Mouse (Mus musculus): ENCODE results near the gene Apc2. TPM values are rescaled to one million over a fixed set of nuclear protein-coding genes. Genes with fewer than 3 reads are reported as not detected.
A peak's percentile ranks its signal among the peaks of the same experiment; 100 is the strongest.

Apc2 gene
- polyA plus RNA-seq, 1 experiment from 2014 or later, result 86.1 TPM

GRCm38 (mm10) chr10:80301256-80302081 is 5.7 kb downstream of the Apc2 start:
- WGBS, result 72% methylated on average over 10 of the region's 10 CpGs
- no peaks in the 10 kb centered on the region for H3K9me3 ChIP-seq
- H3K27me3 ChIP-seq (ENCODE audit: insufficient read depth, poor library complexity, severe bottlenecking), result peaks cover 92% of the 10 kb centered on the region
- H3K36me3 ChIP-seq, result peaks cover 41% of the 10 kb centered on the region
- peak overlapping the region; percentile 96 for H3K27ac ChIP-seq
- DNase-seq (ENCODE audit: low spot score), result no peak
- peaks cover 74% of the 10 kb centered on the region for H3K4me1 ChIP-seq (replicated peaks)
- H3K4me3 ChIP-seq, result peak overlapping the region; percentile 68

- DNase-seq (ENCODE audit: low spot score), result no peak
- Histone ChIP-seq H3K36me3 (peaks cover 46% of the 10 kb centered on the region), H3K9me3 (no peaks in the 10 kb centered on the region), H3K4me1 (replicated peaks) (peaks cover 68% of the 10 kb centered on the region), H3K27ac (peak overlapping the region; percentile 96), H3K27me3 (ENCODE audit: insufficient read depth, poor library complexity, severe bottlenecking) (peaks cover 92% of the 10 kb centered on the region), H3K4me3 (peak overlapping the region; percentile 68)
- WGBS, result 51% methylated on average over 5 of the region's 5 CpGs
Observed at GRCm38 (mm10) chr10:80302082-80302355, 6.2 kb downstream of the Apc2 start.

- Histone ChIP-seq H3K27me3 (ENCODE audit: insufficient read depth, poor library complexity, severe bottlenecking) (peaks cover 92% of the 10 kb centered on the region), H3K36me3 (peaks cover 51% of the 10 kb centered on the region), H3K4me1 (replicated peaks) (peaks cover 64% of the 10 kb centered on the region), H3K4me3 (peak overlapping the region; percentile 68), H3K27ac (peak overlapping the region; percentile 96), H3K9me3 (no peaks in the 10 kb centered on the region)
- 5% methylated on average over 9 of the region's 9 CpGs for WGBS
- peak; percentile 73 for DNase-seq (ENCODE audit: low spot score)
Observed at GRCm38 (mm10) chr10:80302471-80302881, 6.7 kb downstream of the Apc2 start.

DNA sequence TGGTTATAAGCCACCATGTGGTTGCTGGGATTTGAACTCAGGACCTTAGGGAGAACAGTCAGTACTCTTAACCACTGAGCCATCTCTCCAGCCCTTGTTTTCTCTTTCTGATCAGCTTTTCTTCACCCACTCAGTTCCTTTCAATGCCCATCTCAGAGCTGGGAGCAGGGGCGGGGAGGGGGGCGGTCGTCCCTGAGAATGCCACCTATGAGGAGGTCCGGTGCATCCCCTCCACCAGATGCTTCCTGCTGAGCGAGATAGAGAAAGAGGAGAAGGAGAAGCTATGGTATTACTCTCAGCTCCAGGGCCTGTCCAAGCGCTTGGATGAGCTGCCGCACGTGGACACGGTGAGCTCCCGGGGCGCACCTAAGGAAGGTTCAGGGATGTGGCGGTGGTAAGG is 8.7 kb downstream of the Apc2 start:
- no peak for DNase-seq (ENCODE audit: low spot score)
- H3K27ac ChIP-seq, result no peak overlapping the region
- WGBS, result 26% methylated on average over 12 of the region's 12 CpGs
- H3K9me3 ChIP-seq, result no peaks in the 10 kb centered on the region
- peaks cover 71% of the 10 kb centered on the region for H3K36me3 ChIP-seq
- peak overlapping the region; percentile 29 for H3K4me3 ChIP-seq
- H3K27me3 ChIP-seq (ENCODE audit: insufficient read depth, poor library complexity, severe bottlenecking), result peaks cover 85% of the 10 kb centered on the region
- peaks cover 44% of the 10 kb centered on the region for H3K4me1 ChIP-seq (replicated peaks)

DNA sequence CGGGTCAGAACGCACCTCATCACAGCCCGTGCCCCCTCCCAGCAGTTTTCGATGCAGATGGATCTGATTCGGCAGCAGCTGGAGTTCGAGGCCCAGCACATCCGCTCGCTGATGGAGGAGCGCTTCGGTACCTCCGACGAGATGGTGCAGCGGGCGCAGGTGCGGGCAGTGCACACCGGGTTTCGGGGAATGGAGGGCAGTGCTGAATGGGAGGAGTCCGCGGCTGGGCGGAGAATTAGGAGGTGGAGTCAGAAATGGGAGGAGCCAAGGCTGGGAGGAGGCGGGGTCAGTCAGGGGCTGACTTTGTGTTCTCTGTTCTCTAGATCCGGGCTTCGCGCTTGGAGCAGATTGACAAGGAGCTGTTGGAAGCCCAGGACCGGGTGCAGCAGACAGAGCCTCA is 9.1 kb downstream of the Apc2 start:
- peak overlapping the region; percentile 29 for H3K4me3 ChIP-seq
- no peaks in the 10 kb centered on the region for H3K9me3 ChIP-seq
- peaks cover 40% of the 10 kb centered on the region for H3K4me1 ChIP-seq (replicated peaks)
- H3K27me3 ChIP-seq (ENCODE audit: insufficient read depth, poor library complexity, severe bottlenecking), result peaks cover 81% of the 10 kb centered on the region
- 18% methylated on average over 25 of the region's 25 CpGs for WGBS
- H3K27ac ChIP-seq, result no peak overlapping the region
- DNase-seq (ENCODE audit: low spot score), result no peak
- H3K36me3 ChIP-seq, result peaks cover 74% of the 10 kb centered on the region

- WGBS, result 88% methylated on average over 16 of the region's 16 CpGs
- H3K27me3 ChIP-seq (ENCODE audit: insufficient read depth, poor library complexity, severe bottlenecking), result peaks cover 89% of the 10 kb centered on the region
- no peak for DNase-seq (ENCODE audit: low spot score)
Observed at GRCm38 (mm10) chr10:80311560-80311959, 15.8 kb downstream of the Apc2 start.

DNA sequence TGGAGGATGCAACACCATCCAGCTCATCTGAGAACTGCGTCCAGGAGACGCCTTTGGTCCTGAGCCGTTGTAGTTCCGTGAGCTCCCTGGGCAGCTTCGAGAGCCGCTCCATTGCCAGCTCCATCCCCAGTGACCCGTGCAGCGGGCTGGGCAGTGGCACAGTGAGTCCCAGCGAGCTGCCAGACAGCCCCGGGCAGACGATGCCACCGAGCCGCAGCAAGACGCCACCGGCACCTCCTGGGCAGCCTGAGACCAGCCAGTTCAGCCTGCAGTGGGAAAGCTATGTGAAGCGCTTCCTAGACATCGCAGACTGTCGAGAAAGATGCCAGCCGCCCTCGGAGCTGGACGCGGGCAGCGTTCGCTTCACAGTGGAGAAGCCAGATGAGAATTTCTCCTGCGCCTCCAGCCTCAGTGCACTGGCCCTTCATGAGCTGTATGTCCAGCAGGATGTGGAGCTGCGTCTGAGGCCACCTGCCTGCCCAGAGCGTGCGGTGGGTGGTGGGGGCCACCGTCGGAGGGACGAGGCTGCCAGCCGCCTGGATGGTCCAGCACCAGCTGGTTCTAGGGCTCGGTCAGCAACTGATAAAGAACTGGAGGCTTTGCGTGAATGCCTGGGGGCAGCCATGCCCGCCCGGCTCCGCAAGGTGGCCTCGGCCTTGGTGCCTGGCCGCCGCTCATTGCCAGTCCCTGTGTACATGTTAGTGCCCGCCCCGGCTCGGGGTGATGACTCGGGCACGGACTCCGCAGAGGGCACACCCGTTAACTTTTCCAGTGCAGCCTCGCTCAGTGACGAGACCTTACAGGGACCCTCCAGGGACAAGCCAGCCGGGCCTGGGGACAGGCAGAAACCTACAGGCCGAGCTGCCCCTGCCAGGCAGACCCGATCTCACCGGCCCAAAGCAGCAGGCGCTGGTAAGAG is 17.1 kb downstream of the Apc2 start:
- H3K4me3 ChIP-seq, result 0 out of 2 replicates have a peak overlapping the region, but pooled peaks have one; percentile 14
- 75% methylated on average over 54 of the region's 54 CpGs for WGBS
- no peaks in the 10 kb centered on the region for H3K9me3 ChIP-seq
- peaks cover 99% of the 10 kb centered on the region for H3K36me3 ChIP-seq
- no peak for DNase-seq (ENCODE audit: low spot score)
- H3K4me1 ChIP-seq (replicated peaks), result peaks cover 50% of the 10 kb centered on the region
- H3K27ac ChIP-seq, result no peak overlapping the region
- peaks cover 89% of the 10 kb centered on the region for H3K27me3 ChIP-seq (ENCODE audit: insufficient read depth, poor library complexity, severe bottlenecking)

More at GRCm38 (mm10) chr10:80311560-80311959, 15.8 kb downstream of the Apc2 start:
- Histone ChIP-seq H3K27ac (no peak overlapping the region), H3K36me3 (peaks cover 99% of the 10 kb centered on the region), H3K9me3 (no peaks in the 10 kb centered on the region), H3K4me1 (replicated peaks) (peaks cover 39% of the 10 kb centered on the region), H3K4me3 (no peak overlapping the region)

DNA sequence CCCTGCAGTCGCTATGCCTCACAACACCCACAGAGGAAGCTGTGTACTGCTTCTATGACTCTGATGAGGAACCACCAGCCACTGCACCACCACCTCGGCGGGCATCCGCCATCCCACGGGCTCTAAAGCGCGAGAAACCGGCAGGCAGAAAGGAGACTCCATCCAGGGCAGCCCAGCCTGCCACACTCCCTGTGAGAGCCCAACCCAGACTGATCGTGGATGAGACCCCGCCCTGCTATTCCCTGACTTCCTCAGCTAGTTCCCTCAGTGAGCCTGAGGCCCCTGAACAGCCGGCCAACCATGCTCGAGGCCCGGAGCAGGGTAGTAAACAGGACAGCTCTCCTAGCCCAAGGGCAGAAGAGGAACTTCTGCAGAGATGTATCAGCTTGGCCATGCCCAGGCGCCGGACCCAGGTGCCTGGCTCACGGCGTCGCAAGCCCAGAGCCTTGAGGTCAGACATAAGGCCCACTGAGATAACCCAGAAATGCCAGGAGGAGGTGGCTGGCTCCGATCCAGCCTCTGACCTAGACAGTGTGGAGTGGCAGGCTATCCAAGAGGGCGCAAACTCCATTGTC is 17.9 kb downstream of the Apc2 start:
- peaks cover 58% of the 10 kb centered on the region for H3K4me1 ChIP-seq (replicated peaks)
- H3K27me3 ChIP-seq (ENCODE audit: insufficient read depth, poor library complexity, severe bottlenecking), result peaks cover 89% of the 10 kb centered on the region
- H3K4me3 ChIP-seq, result peak overlapping the region; percentile 9; the same call in 1 of the 2 replicates
- 0 out of 2 replicates have a peak overlapping the region, but pooled peaks have one; percentile 23 for H3K27ac ChIP-seq
- no peaks in the 10 kb centered on the region for H3K9me3 ChIP-seq
- WGBS, result 59% methylated on average over 20 of the region's 20 CpGs
- peaks cover 99% of the 10 kb centered on the region for H3K36me3 ChIP-seq
- DNase-seq (ENCODE audit: low spot score), result no peak

DNA sequence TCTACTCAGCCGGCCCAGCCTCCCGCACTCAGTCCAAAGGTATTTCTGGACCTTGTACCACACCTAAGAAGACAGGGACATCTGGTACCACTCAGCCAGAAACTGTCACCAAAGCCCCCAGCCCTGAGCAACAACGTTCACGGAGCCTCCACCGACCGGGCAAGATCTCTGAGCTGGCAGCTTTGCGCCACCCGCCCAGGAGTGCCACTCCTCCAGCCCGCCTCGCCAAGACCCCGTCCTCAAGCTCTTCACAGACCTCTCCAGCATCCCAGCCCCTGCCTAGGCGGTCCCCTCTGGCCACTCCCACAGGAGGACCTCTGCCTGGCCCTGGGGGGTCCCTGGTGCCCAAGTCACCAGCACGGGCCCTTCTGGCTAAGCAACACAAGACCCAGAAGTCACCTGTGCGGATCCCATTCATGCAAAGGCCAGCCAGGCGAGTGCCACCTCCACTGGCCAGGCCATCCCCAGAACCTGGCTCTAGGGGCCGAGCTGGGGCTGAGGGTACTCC is 18.8 kb downstream of the Apc2 start:
- WGBS, result 54% methylated on average over 16 of the region's 16 CpGs
- peaks cover 66% of the 10 kb centered on the region for H3K4me1 ChIP-seq (replicated peaks)
- no peak for DNase-seq (ENCODE audit: low spot score)

GRCm38 (mm10) chr10:80315315-80315714 is 19.5 kb downstream of the Apc2 start:
- peaks cover 73% of the 10 kb centered on the region for H3K4me1 ChIP-seq (replicated peaks)
- peaks cover 78% of the 10 kb centered on the region for H3K27me3 ChIP-seq (ENCODE audit: insufficient read depth, poor library complexity, severe bottlenecking)
- WGBS, result 52% methylated on average over 27 of the region's 27 CpGs
- H3K4me3 ChIP-seq, result 0 out of 2 replicates have a peak overlapping the region, but pooled peaks have one; percentile 4
- peaks cover 90% of the 10 kb centered on the region for H3K36me3 ChIP-seq
- H3K27ac ChIP-seq, result 0 out of 2 replicates have a peak overlapping the region, but pooled peaks have one; percentile 2
- no peak for DNase-seq (ENCODE audit: low spot score)
- no peaks in the 10 kb centered on the region for H3K9me3 ChIP-seq

More for the DNA sequence above, 18.8 kb downstream of the Apc2 start:
- H3K9me3 ChIP-seq, result no peaks in the 10 kb centered on the region
- H3K27me3 ChIP-seq (ENCODE audit: insufficient read depth, poor library complexity, severe bottlenecking), result peaks cover 83% of the 10 kb centered on the region
- 0 out of 2 replicates have a peak overlapping the region, but pooled peaks have one; percentile 4 for H3K4me3 ChIP-seq
- peaks cover 97% of the 10 kb centered on the region for H3K36me3 ChIP-seq
- H3K27ac ChIP-seq, result no peak overlapping the region

DNA sequence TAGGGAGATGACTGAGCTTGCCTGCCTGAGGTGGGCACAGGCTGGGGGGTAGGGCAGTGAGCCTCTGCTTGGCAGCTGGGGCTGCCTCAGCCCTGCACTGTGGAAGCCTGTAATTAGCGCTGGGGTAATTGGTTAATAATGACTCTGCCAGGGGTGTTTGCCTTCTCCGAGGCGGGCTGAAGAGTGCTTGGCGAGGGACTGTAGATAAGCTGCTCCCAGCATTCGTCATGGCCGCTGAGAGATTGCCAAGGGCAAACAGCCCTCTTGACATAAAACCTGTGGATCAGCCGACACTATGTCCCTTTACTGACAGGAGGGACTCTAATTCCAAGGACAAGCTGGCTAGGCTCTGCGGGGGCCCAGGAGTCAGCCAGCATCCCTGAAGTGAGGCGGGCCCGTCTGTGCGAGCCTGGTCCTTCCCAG is 20.6 kb downstream of the Apc2 start:
- peaks cover 80% of the 10 kb centered on the region for H3K36me3 ChIP-seq
- H3K27ac ChIP-seq, result no peak overlapping the region
- peaks cover 67% of the 10 kb centered on the region for H3K27me3 ChIP-seq (ENCODE audit: insufficient read depth, poor library complexity, severe bottlenecking)
- no peak overlapping the region for H3K4me3 ChIP-seq
- DNase-seq (ENCODE audit: low spot score), result no peak
- H3K9me3 ChIP-seq, result no peaks in the 10 kb centered on the region
- peaks cover 79% of the 10 kb centered on the region for H3K4me1 ChIP-seq (replicated peaks)
- 44% methylated on average over 11 of the region's 11 CpGs for WGBS

GRCm38 (mm10) chr10:80317011-80317410 is 21.2 kb downstream of the Apc2 start:
- WGBS, result 66% methylated on average over 10 of the region's 10 CpGs
- no peak overlapping the region for H3K27ac ChIP-seq
- no peak for DNase-seq (ENCODE audit: low spot score)
- peaks cover 67% of the 10 kb centered on the region for H3K27me3 ChIP-seq (ENCODE audit: insufficient read depth, poor library complexity, severe bottlenecking)
- H3K4me3 ChIP-seq, result peak overlapping the region; percentile 78; the same call in 1 of the 2 replicates
- H3K9me3 ChIP-seq, result no peaks in the 10 kb centered on the region
- H3K4me1 ChIP-seq (replicated peaks), result peaks cover 86% of the 10 kb centered on the region
- peaks cover 73% of the 10 kb centered on the region for H3K36me3 ChIP-seq
